Mouse (Mus musculus) heart, postnatal 0 days (tissue): ENCODE results near the gene Gm9999. TPM values are rescaled to one million over a fixed set of nuclear protein-coding genes. Genes with fewer than 3 reads are reported as not detected.
A peak's percentile ranks its signal among the peaks of the same experiment; 100 is the strongest.
"Not testable (repeated sequence)": the region's sequence is repeated elsewhere in the genome, so short reads cannot be mapped to it uniquely, and the experiment has no call there.

Source experiments
- ATAC-seq: fragments of 200-750 bp; cut with Nextera tagmentation; 2 replicates; pipeline ENCODE4 v1.8.0; 2017; ENCODE audit warnings: low read depth, moderate number of reproducible peaks, moderate library complexity; ENCODE audit not compliant: insufficient read depth
- DNase-seq: peaks from one replicate; pipeline ENCODE4 v3.0.0-alpha.2; 2016; ENCODE audit warnings: low spot score
- H3K27ac ChIP-seq: fragments of 300-500 bp; sonication (generic); 2 replicates; pipeline ENCODE4 v1.5.1; 2014; ENCODE audit warnings: low read depth, mild to moderate bottlenecking
- H3K27me3 ChIP-seq: fragments of 300-500 bp; sonication (generic); 2 replicates; pipeline ENCODE4 v1.6.1; 2014; ENCODE audit warnings: low read length, mixed read lengths; ENCODE audit not compliant: control insufficient read depth, insufficient read depth
- H3K36me3 ChIP-seq: fragments of 300-500 bp; sonication (generic); replicated peaks from 2 replicates; pipeline ENCODE4 v1.6.1; 2014; ENCODE audit warnings: low read length, mixed read lengths; ENCODE audit not compliant: control insufficient read depth, insufficient read depth
- H3K4me1 ChIP-seq: fragments of 300-500 bp; sonication (generic); 2 replicates; pipeline ENCODE4 v1.6.1; 2014; ENCODE audit warnings: antibody characterized with exemption; ENCODE audit not compliant: control insufficient read depth, insufficient read depth
- H3K4me2 ChIP-seq: fragments of 300-500 bp; sonication (generic); 2 replicates; pipeline ENCODE4 v1.6.1; 2014; ENCODE audit warnings: low read depth, mild to moderate bottlenecking, low read length, moderate library complexity
- H3K4me3 ChIP-seq: fragments of 300-500 bp; sonication (generic); 2 replicates; pipeline ENCODE4 v1.5.1; 2014; ENCODE audit warnings: low read depth, low read length
- H3K9ac ChIP-seq: fragments of 300-500 bp; sonication (generic); replicated peaks from 2 replicates; pipeline ENCODE4 v1.6.1; 2014; ENCODE audit warnings: low read depth, low read length, mixed read lengths
- H3K9me3 ChIP-seq: fragments of 300-500 bp; sonication (generic); replicated peaks from 2 replicates; pipeline ENCODE4 v1.6.1; 2016; ENCODE audit warnings: low read length; ENCODE audit not compliant: control insufficient read depth
- CTCF ChIP-seq: IDR thresholded peaks from 2 replicates; pipeline ENCODE4 v1.5.1; 2016; ENCODE audit warnings: antibody characterized with exemption, control low read depth, low read depth
- EP300 ChIP-seq: IDR thresholded peaks from 2 replicates; pipeline ENCODE4 v1.6.1; 2016; ENCODE audit warnings: antibody characterized with exemption, low read depth
- WGBS: fragments of 180-500 bp; shearing (Covaris S2); extraction: QIAGEN DNeasy Blood & Tissue Kit; methylation state at CpG from one replicate; pipeline ENCODE4 v1.1.7; 2014; 5-methylcytosine and 5-hydroxymethylcytosine counted together
- polyA plus RNA-seq: library from polyadenylated mRNA; unstranded; fragments of >200 nt; fragmentation: Nextera tagmentation; extraction: Ambion mirVana; gene quantifications from 2 replicates; pipeline ENCODE4 v1.2.1, GENCODE M21; 2015
- total RNA-seq: library from RNA; depleted of rRNA; stranded (reverse); fragments of >200 nt; gene quantifications from 2 replicates; pipeline ENCODE4 v1.2.3, GENCODE M21; 2014; ENCODE audit warnings: low replicate concordance

Gm9999 gene
- total and polyA plus RNA-seq, 2 experiments from 2014 or later: not detected

DNA sequence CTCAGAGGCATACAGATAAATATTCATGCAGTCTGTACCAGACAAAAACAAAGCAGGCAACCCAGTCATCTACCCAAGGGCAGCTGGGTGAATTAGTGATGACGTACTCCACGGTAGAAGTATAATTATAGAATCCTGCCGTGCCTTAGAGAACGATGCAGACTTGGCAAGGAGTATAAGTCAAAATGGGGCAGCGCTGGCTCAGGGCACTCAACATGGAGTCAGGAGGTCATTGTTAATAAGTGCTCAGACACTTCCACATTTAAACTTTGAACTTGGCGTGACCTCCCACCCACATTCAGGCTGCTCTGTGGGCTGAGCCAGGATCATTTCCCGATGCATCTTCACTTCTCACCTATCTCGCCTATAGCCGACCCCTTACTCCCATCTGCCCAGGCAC is 42.0 kb downstream of the Gm9999 start:
- no peaks in the 10 kb centered on the region for H3K27me3 ChIP-seq

DNA sequence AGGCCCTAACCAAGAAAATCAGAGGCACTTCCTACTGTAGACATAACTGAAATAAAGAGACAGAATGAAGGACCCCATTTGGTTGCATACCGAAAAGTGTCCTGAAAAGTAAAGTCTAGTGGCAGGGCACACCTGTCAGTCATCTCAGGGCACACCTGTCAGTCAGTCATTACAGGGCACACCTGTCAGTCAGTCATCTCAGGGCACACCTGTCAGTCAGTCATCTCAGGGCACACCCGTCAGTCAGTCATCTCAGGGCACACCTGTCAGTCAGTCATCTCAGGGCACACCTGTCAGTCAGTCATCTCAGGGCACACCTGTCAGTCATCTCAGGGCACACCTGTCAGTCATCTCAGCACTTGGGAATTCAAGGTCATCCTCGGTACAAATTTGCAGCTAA is 43.5 kb downstream of the Gm9999 start:
- 77% methylated on average over 3 of the region's 3 CpGs for WGBS
- DNase-seq, H3K27ac ChIP-seq, H3K4me3 ChIP-seq, H3K4me1 ChIP-seq, H3K4me2 ChIP-seq, H3K36me3 ChIP-seq, H3K27me3 ChIP-seq, H3K9ac ChIP-seq, H3K9me3 ChIP-seq, ATAC-seq: not testable (repeated sequence)

More for the DNA sequence above, 42.0 kb downstream of the Gm9999 start:
- 0 out of 2 replicates have a peak overlapping the region, but pooled peaks have one; percentile 34 for H3K27ac ChIP-seq
- WGBS: 35% methylated on average over 9 of the region's 9 CpGs
- peak; percentile 66 for DNase-seq
- H3K4me2 ChIP-seq: no peak overlapping the region
- no peaks in the 10 kb centered on the region for H3K36me3 ChIP-seq
- no peak overlapping the region for H3K4me3 ChIP-seq
- TF ChIP-seq CTCF (no peak), EP300 (no peak)
- H3K9me3 ChIP-seq: no peaks in the 10 kb centered on the region
- H3K9ac ChIP-seq: no peak overlapping the region
- ATAC-seq: peak; percentile 84
- H3K4me1 ChIP-seq: peaks cover 6% of the 10 kb centered on the region; the same call in 1 of the 2 replicates

DNA sequence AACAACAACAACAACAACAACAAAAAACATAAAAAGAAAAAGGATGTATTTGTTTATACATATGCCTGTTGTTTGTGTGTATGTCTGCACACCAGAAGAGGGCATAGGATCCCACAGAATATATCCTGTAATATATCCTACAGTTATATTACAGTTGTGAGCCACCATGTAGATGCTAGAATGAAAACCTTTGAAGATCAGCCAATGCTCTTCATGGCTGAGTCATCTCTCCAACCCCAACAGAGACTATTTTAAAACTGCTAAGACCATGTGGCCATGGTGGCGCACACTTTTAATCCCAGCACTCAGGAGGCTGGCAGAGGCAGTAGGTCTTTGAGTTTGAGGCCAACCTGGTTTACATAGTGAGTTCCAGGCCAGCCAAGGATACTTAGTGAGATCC is 44.1 kb downstream of the Gm9999 start:
- no peak overlapping the region for H3K27ac ChIP-seq
- H3K4me3 ChIP-seq: no peak overlapping the region
- H3K9me3 ChIP-seq: no peaks in the 10 kb centered on the region
- H3K27me3 ChIP-seq: no peaks in the 10 kb centered on the region
- H3K4me2 ChIP-seq: no peak overlapping the region
- WGBS: 68% methylated on average over 1 of the region's 1 CpGs
- H3K4me1 ChIP-seq: peaks cover 6% of the 10 kb centered on the region; the same call in 1 of the 2 replicates
- no peak for DNase-seq
- no peaks in the 10 kb centered on the region for H3K36me3 ChIP-seq
- no peak for ATAC-seq
- no peak overlapping the region for H3K9ac ChIP-seq
- TF ChIP-seq CTCF (no peak), EP300 (no peak)

DNA sequence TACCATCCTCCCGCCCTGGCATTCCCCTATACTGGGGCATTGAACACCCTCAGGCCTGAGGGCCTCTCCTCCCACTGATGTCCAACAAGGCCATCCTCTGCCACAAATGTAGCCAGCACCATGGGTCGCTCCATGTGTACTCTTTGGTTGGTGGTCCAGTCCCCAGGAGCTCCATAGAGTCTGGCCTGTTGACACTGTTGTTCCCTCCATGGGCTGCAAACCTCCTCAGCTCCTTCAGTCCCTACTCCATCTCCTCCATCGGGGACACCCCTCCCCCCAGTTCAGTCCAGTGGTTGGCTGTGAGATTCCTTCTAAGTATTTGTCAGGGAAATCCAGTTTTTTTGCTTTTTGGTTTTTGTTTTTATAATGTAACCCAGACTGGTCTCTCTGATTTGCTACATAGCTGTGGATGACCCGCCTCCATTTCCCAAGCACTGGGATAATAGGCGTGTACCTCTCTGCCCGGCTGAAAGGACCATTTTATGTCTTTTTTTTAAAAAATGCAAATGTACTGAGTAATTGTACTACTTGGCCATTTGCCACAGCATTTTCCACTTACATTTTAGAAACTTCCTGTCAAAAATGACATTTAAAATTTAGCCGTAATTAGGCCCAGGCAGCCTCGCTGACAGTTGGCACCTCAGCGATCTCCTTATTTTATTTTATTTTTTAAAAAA is 47.3 kb downstream of the Gm9999 start:
- no peak for DNase-seq
- H3K9me3 ChIP-seq: no peaks in the 10 kb centered on the region
- no peak overlapping the region for H3K27ac ChIP-seq
- peaks cover 1% of the 10 kb centered on the region; the same call in 1 of the 2 replicates for H3K4me1 ChIP-seq
- no peak for ATAC-seq
- no peak overlapping the region for H3K4me2 ChIP-seq
- 71% methylated on average over 9 of the region's 9 CpGs for WGBS
- TF ChIP-seq EP300 (no peak), CTCF (no peak)
- no peak overlapping the region for H3K4me3 ChIP-seq
- no peaks in the 10 kb centered on the region for H3K36me3 ChIP-seq
- no peak overlapping the region for H3K9ac ChIP-seq
- no peaks in the 10 kb centered on the region for H3K27me3 ChIP-seq

DNA sequence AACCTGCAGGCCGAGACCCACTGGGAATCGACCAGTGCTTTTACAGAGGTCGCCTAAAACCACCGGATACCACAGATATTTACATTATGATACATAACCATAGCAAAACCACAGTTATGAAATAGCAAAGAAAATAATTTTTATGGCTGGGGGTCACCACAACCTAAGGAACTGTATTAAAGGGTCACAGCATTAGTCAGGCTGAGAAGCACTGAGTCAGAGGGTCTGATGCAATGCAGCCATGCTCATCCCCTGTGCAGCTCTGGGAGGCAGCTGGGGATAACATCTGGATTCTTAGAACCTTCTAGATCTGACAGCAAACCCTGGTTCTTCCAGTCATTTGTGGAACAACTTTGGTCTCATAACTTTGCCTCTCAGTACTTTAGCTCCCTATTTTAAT is 48.0 kb downstream of the Gm9999 start:
- ATAC-seq: no peak
- WGBS: 67% methylated on average over 4 of the region's 4 CpGs
- no peak overlapping the region for H3K4me2 ChIP-seq

GRCm38 (mm10) chr7:47034785-47035384 is 51.5 kb downstream of the Gm9999 start:
- 83% methylated on average over 4 of the region's 4 CpGs for WGBS

More for the DNA sequence above, 48.0 kb downstream of the Gm9999 start:
- H3K27me3 ChIP-seq: no peaks in the 10 kb centered on the region
- no peak overlapping the region for H3K9ac ChIP-seq
- no peak overlapping the region for H3K4me3 ChIP-seq
- no peak for DNase-seq
- no peaks in the 10 kb centered on the region for H3K4me1 ChIP-seq
- no peaks in the 10 kb centered on the region for H3K36me3 ChIP-seq
- no peak overlapping the region for H3K27ac ChIP-seq
- H3K9me3 ChIP-seq: no peaks in the 10 kb centered on the region
- TF ChIP-seq EP300 (no peak), CTCF (no peak)

More at GRCm38 (mm10) chr7:47034785-47035384, 51.5 kb downstream of the Gm9999 start:
- Histone ChIP-seq H3K4me3 (no peak overlapping the region), H3K27ac (no peak overlapping the region), H3K9ac (no peak overlapping the region), H3K36me3 (no peaks in the 10 kb centered on the region), H3K4me1 (no peaks in the 10 kb centered on the region), H3K9me3 (no peaks in the 10 kb centered on the region), H3K27me3 (no peaks in the 10 kb centered on the region), H3K4me2 (no peak overlapping the region)
- ATAC-seq (no peak), DNase-seq (no peak)
- TF ChIP-seq EP300 (no peak), CTCF (no peak)
